Mouse (Mus musculus) heart, postnatal 0 days (tissue): ENCODE measurements around the gene Krt20. TPM values are rescaled to one million over a fixed set of nuclear protein-coding genes. Genes with fewer than 3 reads are reported as not detected.

ENCODE experiments used
- ATAC-seq: fragments of 200-750 bp; cut with Nextera tagmentation; 2 replicates; pipeline ENCODE4 v1.8.0; 2017; ENCODE audit warnings: low read depth, moderate number of reproducible peaks, moderate library complexity; ENCODE audit not compliant: insufficient read depth
- DNase-seq: peaks from one replicate; pipeline ENCODE4 v3.0.0-alpha.2; 2016; ENCODE audit warnings: low spot score
- H3K27ac ChIP-seq: fragments of 300-500 bp; sonication (generic); 2 replicates; pipeline ENCODE4 v1.5.1; 2014; ENCODE audit warnings: low read depth, mild to moderate bottlenecking
- H3K27me3 ChIP-seq: fragments of 300-500 bp; sonication (generic); 2 replicates; pipeline ENCODE4 v1.6.1; 2014; ENCODE audit warnings: low read length, mixed read lengths; ENCODE audit not compliant: control insufficient read depth, insufficient read depth
- H3K36me3 ChIP-seq: fragments of 300-500 bp; sonication (generic); replicated peaks from 2 replicates; pipeline ENCODE4 v1.6.1; 2014; ENCODE audit warnings: low read length, mixed read lengths; ENCODE audit not compliant: control insufficient read depth, insufficient read depth
- H3K4me1 ChIP-seq: fragments of 300-500 bp; sonication (generic); 2 replicates; pipeline ENCODE4 v1.6.1; 2014; ENCODE audit warnings: antibody characterized with exemption; ENCODE audit not compliant: control insufficient read depth, insufficient read depth
- H3K4me2 ChIP-seq: fragments of 300-500 bp; sonication (generic); 2 replicates; pipeline ENCODE4 v1.6.1; 2014; ENCODE audit warnings: low read depth, mild to moderate bottlenecking, low read length, moderate library complexity
- H3K4me3 ChIP-seq: fragments of 300-500 bp; sonication (generic); 2 replicates; pipeline ENCODE4 v1.5.1; 2014; ENCODE audit warnings: low read depth, low read length
- H3K9ac ChIP-seq: fragments of 300-500 bp; sonication (generic); replicated peaks from 2 replicates; pipeline ENCODE4 v1.6.1; 2014; ENCODE audit warnings: low read depth, low read length, mixed read lengths
- H3K9me3 ChIP-seq: fragments of 300-500 bp; sonication (generic); replicated peaks from 2 replicates; pipeline ENCODE4 v1.6.1; 2016; ENCODE audit warnings: low read length; ENCODE audit not compliant: control insufficient read depth
- CTCF ChIP-seq: IDR thresholded peaks from 2 replicates; pipeline ENCODE4 v1.5.1; 2016; ENCODE audit warnings: antibody characterized with exemption, control low read depth, low read depth
- EP300 ChIP-seq: IDR thresholded peaks from 2 replicates; pipeline ENCODE4 v1.6.1; 2016; ENCODE audit warnings: antibody characterized with exemption, low read depth
- WGBS: fragments of 180-500 bp; shearing (Covaris S2); extraction: QIAGEN DNeasy Blood & Tissue Kit; methylation state at CpG from one replicate; pipeline ENCODE4 v1.1.7; 2014; 5-methylcytosine and 5-hydroxymethylcytosine counted together
- polyA plus RNA-seq: library from polyadenylated mRNA; unstranded; fragments of >200 nt; fragmentation: Nextera tagmentation; extraction: Ambion mirVana; gene quantifications from 2 replicates; pipeline ENCODE4 v1.2.1, GENCODE M21; 2015
- total RNA-seq: library from RNA; depleted of rRNA; stranded (reverse); fragments of >200 nt; gene quantifications from 2 replicates; pipeline ENCODE4 v1.2.3, GENCODE M21; 2014; ENCODE audit warnings: low replicate concordance

The Krt20 gene
- total and polyA plus RNA-seq, 2 experiments from 2014 or later, result 0.26 TPM; not detected in 1

- no peak for TF ChIP-seq CTCF
- no peak for TF ChIP-seq EP300
- Histone ChIP-seq H3K36me3 (no peaks in the 10 kb centered on the region), H3K27me3 (peaks cover 13% of the 10 kb centered on the region; the same call in 1 of the 2 replicates), H3K9me3 (no peaks in the 10 kb centered on the region), H3K27ac (no peak overlapping the region), H3K4me3 (no peak overlapping the region), H3K4me2 (no peak overlapping the region), H3K4me1 (no peaks in the 10 kb centered on the region), H3K9ac (no peak overlapping the region)
- WGBS, result 45% methylated on average over 3 of the region's 3 CpGs
- no peak for ATAC-seq
- DNase-seq, result no peak
Measured at GRCm38 (mm10) chr11:99396034-99396433, 41.9 kb downstream of the Krt20 start.

GRCm38 (mm10) chr11:99392492-99392891, 45.5 kb downstream of the Krt20 start:
- no peak for ATAC-seq
- no peak for TF ChIP-seq EP300
- TF ChIP-seq CTCF, result no peak

GRCm38 (mm10) chr11:99391375-99391774, 46.6 kb downstream of the Krt20 start:
- Histone ChIP-seq H3K4me1 (no peaks in the 10 kb centered on the region), H3K4me3 (no peak overlapping the region), H3K27ac (no peak overlapping the region), H3K9me3 (no peaks in the 10 kb centered on the region), H3K4me2 (no peak overlapping the region), H3K9ac (no peak overlapping the region), H3K27me3 (no peaks in the 10 kb centered on the region), H3K36me3 (no peaks in the 10 kb centered on the region)
- DNase-seq, result no peak
- no peak for ATAC-seq
- WGBS, result 70% methylated on average over 6 of the region's 6 CpGs
- TF ChIP-seq EP300, result no peak
- TF ChIP-seq CTCF, result no peak

More at GRCm38 (mm10) chr11:99392492-99392891, 45.5 kb downstream of the Krt20 start:
- H3K4me1 ChIP-seq, result no peaks in the 10 kb centered on the region
- no peaks in the 10 kb centered on the region for H3K9me3 ChIP-seq
- no peaks in the 10 kb centered on the region for H3K27me3 ChIP-seq
- H3K4me2 ChIP-seq, result no peak overlapping the region
- no peak overlapping the region for H3K4me3 ChIP-seq
- H3K27ac ChIP-seq, result no peak overlapping the region
- DNase-seq, result no peak
- H3K36me3 ChIP-seq, result no peaks in the 10 kb centered on the region
- H3K9ac ChIP-seq, result no peak overlapping the region
- 76% methylated on average over 10 of the region's 10 CpGs for WGBS

GRCm38 (mm10) chr11:99390866-99391265, 47.1 kb downstream of the Krt20 start:
- Histone ChIP-seq H3K27me3 (no peaks in the 10 kb centered on the region), H3K4me3 (no peak overlapping the region), H3K4me1 (no peaks in the 10 kb centered on the region), H3K9ac (no peak overlapping the region), H3K27ac (no peak overlapping the region), H3K9me3 (no peaks in the 10 kb centered on the region), H3K36me3 (no peaks in the 10 kb centered on the region), H3K4me2 (no peak overlapping the region)
- DNase-seq, result no peak
- ATAC-seq, result no peak
- WGBS, result 65% methylated on average over 7 of the region's 7 CpGs
- no peak for TF ChIP-seq EP300
- TF ChIP-seq CTCF, result no peak

GRCm38 (mm10) chr11:99389264-99389663, 48.7 kb downstream of the Krt20 start, which contains the start of gene Krt10:
Krt10 (minus strand) TSS chr11:99389364.
- Histone ChIP-seq H3K27ac (no peak within 1 kb of the TSS), H3K36me3 (no peaks in the 10 kb centered on the region), H3K27me3 (0 out of 2 replicates have a peak, but pooled peaks cover 3% of the 10 kb centered on the region), H3K9ac (no peak within 1 kb of the TSS), H3K4me3 (no peak within 1 kb of the TSS), H3K9me3 (no peaks in the 10 kb centered on the region), H3K4me2 (no peak within 1 kb of the TSS), H3K4me1 (no peaks in the 10 kb centered on the region)
- DNase-seq (no peak), ATAC-seq (no peak)
- no peak for TF ChIP-seq CTCF
- TF ChIP-seq EP300, result no peak
- 68% methylated on average over 4 of the region's 4 CpGs for WGBS

GRCm38 (mm10) chr11:99388661-99389060, 49.3 kb downstream of the Krt20 start:
- Histone ChIP-seq H3K9me3 (no peaks in the 10 kb centered on the region), H3K4me1 (no peaks in the 10 kb centered on the region), H3K27ac (no peak overlapping the region), H3K4me3 (no peak overlapping the region), H3K9ac (no peak overlapping the region), H3K36me3 (no peaks in the 10 kb centered on the region), H3K27me3 (0 out of 2 replicates have a peak, but pooled peaks cover 4% of the 10 kb centered on the region), H3K4me2 (no peak overlapping the region)
- DNase-seq, result no peak
- TF ChIP-seq EP300 (no peak), CTCF (no peak)
- no peak for ATAC-seq
- 87% methylated on average over 18 of the region's 18 CpGs for WGBS
